Mouse (Mus musculus) kidney, postnatal 14 days (tissue): ENCODE data around the gene Gm648.
"Not testable (repeated sequence)": the region's sequence is repeated elsewhere in the genome, so short reads cannot be mapped to it uniquely, and the experiment has no call there.

ENCODE experiments used
- DNase-seq: peaks from one replicate; pipeline ENCODE4 v3.0.0; 2022; ENCODE audit warnings: mixed read lengths

Gm648 gene

GRCm38 (mm10) chrX:56549506-56549905, at the start of gene Gm648:
Gene Gm648, minus strand, starts transcription at chrX:56549606.
- DNase-seq = no peak

DNA sequence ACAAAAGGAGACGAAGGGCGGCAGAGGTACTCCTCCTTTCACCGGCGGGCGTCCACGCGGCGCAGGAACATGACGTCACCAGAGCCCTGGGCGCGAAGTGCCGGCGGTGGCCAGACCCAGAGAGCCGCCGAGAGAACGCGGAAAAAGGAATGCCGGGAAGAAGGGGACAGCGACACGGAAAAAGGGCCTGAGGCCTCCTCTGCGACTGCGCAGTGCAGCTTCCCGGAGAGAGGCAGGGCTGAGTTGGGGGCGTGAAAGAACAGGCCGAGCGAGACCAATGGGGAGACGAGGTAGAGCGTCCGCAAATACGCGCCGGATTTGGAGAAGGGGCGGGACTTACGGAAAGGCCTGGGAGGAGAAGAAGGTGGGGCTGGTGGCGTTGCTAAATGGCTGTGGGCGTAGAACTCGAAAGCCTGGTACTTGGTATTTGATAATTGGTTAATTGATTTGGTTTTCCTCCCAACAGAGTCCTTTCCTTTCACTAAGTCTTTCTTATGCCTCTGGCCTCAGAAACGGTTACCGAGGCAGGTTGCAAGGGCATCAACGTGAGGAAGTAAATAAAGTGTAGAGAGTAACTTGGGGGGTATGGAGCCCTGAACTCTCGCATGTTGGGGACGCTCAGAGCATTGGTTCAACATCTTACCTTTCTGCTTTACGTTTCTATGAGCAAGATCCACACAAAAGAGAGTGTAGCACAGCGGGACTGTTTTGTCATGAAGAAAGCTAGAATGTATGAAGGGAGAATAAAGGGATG, 48.7 kb upstream of the Gm648 start, which contains the start of gene Mmgt1:
Gene Mmgt1 (minus strand): TSS at position 183 of the 754 bp plus-strand sequence.
- peak; percentile 94 for DNase-seq

GRCm38 (mm10) chrX:56597219-56597886, 47.9 kb upstream of the Gm648 start:
- peak; percentile 23 for DNase-seq

GRCm38 (mm10) chrX:56578200-56578599, 28.8 kb upstream of the Gm648 start:
- DNase-seq = no peak

GRCm38 (mm10) chrX:56572465-56572864, 23.1 kb upstream of the Gm648 start:
- peak; percentile 14 for DNase-seq

GRCm38 (mm10) chrX:56553584-56553983, 4.2 kb upstream of the Gm648 start:
- no peak for DNase-seq

DNA sequence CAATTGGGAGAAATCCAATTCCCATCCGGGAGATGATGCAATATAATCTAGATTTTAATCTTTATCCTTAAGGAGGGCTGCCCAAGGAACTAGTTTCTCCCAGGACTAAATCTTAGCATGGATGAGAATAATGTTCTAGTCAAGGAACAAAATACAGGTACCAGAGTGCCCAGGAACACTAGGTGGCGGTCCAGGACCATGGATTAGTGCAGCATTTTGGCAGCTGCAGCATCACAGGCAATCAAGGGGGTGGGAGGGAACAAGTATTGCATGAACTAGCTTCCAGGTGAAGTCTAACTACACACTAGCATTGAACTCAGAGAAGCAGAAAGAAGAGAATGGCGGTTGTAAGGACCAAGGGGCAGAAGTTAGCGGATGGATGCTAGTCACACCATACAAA, 12.2 kb downstream of the Gm648 start:
- DNase-seq = peak; percentile 32

DNA sequence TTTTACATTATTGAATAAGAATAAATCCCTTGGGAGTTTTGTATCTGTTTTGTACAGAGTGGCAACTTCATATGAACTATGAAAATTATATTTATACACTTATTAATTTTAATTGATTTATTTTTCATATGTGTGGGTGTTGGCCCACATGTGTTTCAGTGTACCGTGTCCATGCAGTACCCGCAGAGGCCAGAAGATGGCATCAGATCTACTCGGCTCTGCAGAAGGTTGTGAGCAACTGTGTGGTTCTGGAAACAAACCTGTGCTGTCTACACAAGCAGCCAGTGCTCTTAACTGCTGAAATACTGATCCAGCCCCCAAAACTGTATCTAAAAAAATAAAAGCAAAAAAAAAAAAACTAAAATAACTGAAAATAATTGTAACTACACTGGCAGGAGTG, 18.1 kb downstream of the Gm648 start:
- peak; percentile 62 for DNase-seq

DNA sequence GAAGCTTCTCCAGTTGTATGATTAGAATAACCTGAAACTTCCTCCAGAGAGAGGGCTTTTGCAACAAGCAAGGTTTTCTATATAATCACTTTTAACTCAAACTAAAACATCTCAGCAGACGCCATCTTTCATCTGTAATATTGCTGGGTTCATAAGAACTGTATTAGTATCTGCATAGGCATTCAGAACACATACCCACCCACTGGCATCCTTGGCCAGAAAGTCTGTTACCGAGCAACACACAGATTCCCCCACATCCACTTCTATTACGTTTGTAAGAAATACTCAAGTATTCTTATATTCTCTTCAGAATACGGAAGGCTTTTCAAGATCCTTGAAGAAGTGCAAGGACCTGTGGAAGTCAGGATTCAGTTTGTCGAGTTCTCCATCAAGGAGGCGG, 25.0 kb downstream of the Gm648 start, which contains the start of gene Gm10477:
Gene Gm10477 (plus strand): TSS at position 301 of the 400 bp plus-strand sequence.
- not testable (repeated sequence) for DNase-seq

GRCm38 (mm10) chrX:56497241-56497640, 52.2 kb downstream of the Gm648 start:
- no peak for DNase-seq
